Mouse (Mus musculus): ENCODE measurements at regions not wholly inside any gene's neighbourhood (a gene's known extent, or its start where the extent isn't known, plus 50 kb on each side); places are given as distances from the start of the nearest gene placed in this dataset.

DNA sequence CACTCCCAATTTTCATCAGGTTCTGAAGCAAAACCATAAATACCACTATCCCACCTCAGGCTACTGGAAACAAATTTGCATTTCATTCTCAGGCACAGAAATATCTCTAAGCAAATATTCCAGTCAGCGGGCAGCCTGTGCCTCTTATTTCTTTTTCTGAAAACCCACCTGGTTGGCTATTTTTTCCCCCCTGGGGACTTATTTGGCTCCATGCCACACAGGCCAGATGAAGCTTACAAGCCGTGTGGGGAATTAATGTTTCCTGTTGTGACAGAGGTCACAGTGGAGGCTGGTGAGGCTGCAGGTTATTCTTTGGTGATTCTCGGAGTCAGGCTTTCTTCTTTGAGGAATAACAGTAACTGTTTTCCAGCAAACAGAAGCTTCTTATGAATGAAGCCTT, 250.7 kb downstream of the Bmp2 start:
- TF ChIP-seq POLR2A (IDR thresholded peaks at IDR 0.05; ENCODE audit: insufficient read depth, low read length), result no peak
- TF ChIP-seq CTCF (IDR thresholded peaks at IDR 0.05; ENCODE audit: low read depth, low read length), result no peak
- TF ChIP-seq EP300 (IDR thresholded peaks at IDR 0.05; ENCODE audit: insufficient read depth, low read depth, low read length), result no peak

Data from ES-Bruce4 (cell line).